Mouse (Mus musculus): ENCODE measurements around the gene Pik3ip1.
A peak's percentile ranks its signal among the peaks of the same experiment; 100 is the strongest.

- TF ChIP-seq EP300 (IDR thresholded peaks at IDR 0.05) (no peak), CTCF (IDR thresholded peaks at IDR 0.05) (peak; percentile 69)
These were observed 365 bp downstream of the Pik3ip1 start for GRCm38 (mm10) chr11:3330566-3330965.

Data from lung, postnatal 0 days (tissue).